Mouse (Mus musculus): ENCODE results near the gene Itga11. TPM values are rescaled to one million over a fixed set of nuclear protein-coding genes. Genes with fewer than 3 reads are reported as not detected.

Gene Itga11
- polyA plus RNA-seq (2017; shearing (Covaris generic)), result not detected

DNA sequence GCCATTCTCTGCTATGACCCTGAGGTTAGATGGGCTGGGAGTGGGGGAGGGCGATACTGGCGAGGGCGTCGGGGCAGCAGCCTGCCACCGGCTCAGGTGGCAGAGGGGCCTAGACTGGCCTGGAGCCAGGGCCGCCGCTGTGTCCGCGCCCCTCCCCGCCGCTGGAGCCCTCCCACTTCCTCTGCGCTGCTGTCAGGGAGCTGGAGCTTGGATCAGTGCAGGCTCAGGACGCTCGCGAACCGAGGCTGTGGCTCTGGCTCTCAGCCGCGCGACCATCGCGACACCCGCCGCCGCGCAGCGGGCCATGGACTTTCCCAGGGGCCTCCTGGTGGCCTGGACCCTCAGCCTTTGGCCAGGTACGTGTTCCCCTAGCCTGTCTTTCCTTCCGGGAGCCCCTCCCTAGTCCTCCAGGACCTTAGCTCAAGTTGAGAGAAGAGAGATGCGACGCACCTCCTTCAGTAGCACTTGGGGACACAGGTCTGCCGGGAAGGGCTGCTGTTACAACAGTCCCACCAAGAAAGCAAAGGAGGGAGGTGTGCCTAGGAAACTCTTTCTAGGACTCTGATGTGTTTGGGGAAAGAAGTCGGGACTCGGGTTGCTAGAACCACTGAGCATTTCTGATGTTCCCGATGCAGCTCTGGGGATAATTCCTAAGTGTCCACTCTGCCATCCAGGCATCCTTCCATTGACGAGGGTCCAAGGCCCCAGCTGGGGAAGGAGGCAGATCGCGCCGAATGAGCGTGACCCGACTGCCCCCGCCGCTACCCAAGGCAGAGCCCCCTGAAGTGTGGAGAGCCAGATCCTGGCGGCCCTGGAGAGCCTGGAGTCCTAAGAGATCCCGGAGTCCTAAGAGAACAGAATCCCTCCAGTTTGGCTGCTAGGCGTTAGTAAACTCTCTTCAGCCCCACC is at the start of gene Itga11:
Gene Itga11, plus strand, starts transcription at position 186 of the 909 bp plus-strand sequence.

DNA sequence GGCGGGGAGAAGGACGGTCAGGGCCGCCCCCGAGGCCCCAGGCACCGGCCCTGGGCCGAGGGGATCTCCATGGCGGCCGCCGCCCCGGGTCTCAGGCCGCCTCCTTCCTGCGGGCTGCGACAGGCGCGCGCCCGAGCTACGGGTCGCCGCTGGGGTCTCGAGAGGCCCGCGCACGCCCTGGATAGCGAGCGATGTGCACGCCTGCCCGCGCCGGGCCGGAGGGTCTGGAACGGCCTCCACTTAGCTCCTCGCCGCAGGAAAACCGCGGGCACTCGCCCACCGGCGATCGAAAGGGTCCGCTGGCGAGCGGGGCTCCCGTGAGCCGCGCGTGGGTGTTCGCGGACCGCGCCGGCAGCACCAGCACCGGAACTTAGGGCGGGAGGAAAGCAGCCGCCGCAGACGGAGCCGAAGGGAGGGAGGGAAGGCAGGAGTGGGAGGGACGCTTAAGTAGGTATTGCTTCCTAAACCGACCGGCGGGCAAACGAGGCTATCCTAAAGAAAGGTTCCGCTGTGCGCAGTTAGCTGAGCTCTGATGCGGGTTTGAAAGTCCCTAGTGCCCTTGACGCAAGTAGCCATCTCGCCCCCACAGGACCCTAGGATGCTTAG is 134.0 kb downstream of the Itga11 start, which contains the start of gene Fem1b:
Gene Fem1b, minus strand, starts transcription at position 419 of the 606 bp plus-strand sequence.

Other genes starting within 250 kb of the Itga11 start
- gene Coro2b, start 140.8 kb upstream of the Itga11 start, polyA plus RNA-seq (2017; shearing (Covaris generic)), result 16.2 TPM
- 12.1 TPM for gene Fem1b, start 134.1 kb downstream of the Itga11 start, polyA plus RNA-seq (2017; shearing (Covaris generic))
- 9.1 TPM for gene Cln6, start 161.0 kb downstream of the Itga11 start, polyA plus RNA-seq (2017; shearing (Covaris generic))
- not detected for gene Calml4, start 180.3 kb downstream of the Itga11 start, polyA plus RNA-seq (2017; shearing (Covaris generic))

Data from effector memory CD4-positive, alpha-beta T cell, adult 5 months (primary cell).